Mouse (Mus musculus) embryonic fibroblast, embryonic 13.5 days (primary cell): ENCODE measurements at regions not wholly inside any gene's neighbourhood (a gene's known extent, or its start where the extent isn't known, plus 50 kb on each side); places are given as distances from the start of the nearest gene placed in this dataset.
"Not testable (repeated sequence)": the region's sequence is repeated elsewhere in the genome, so short reads cannot be mapped to it uniquely, and the experiment has no call there.

Experiments
- H3K27ac ChIP-seq: 2 replicates; pipeline ENCODE4 v1.5.1; 2012; ENCODE audit warnings: low read length, control low read depth, inconsistent platforms; ENCODE audit not compliant: insufficient read depth
- H3K4me1 ChIP-seq: 2 replicates; pipeline ENCODE4 v1.6.1; 2011; ENCODE audit warnings: low read length; ENCODE audit not compliant: control insufficient read depth, insufficient read depth
- H3K4me3 ChIP-seq: 2 replicates; pipeline ENCODE4 v1.5.1; 2011; ENCODE audit warnings: mild to moderate bottlenecking, control low read depth, low read length; ENCODE audit not compliant: insufficient read depth
- CTCF ChIP-seq: IDR thresholded peaks from 2 replicates; pipeline ENCODE4 v1.5.1; 2011; ENCODE audit warnings: mild to moderate bottlenecking, control low read depth, low read length, moderate library complexity, borderline replicate concordance; ENCODE audit not compliant: insufficient read depth
- POLR2A ChIP-seq: IDR thresholded peaks from 2 replicates; pipeline ENCODE4 v1.6.1; 2011; ENCODE audit warnings: low read depth, mild to moderate bottlenecking, control low read depth, low read length, moderate library complexity

DNA sequence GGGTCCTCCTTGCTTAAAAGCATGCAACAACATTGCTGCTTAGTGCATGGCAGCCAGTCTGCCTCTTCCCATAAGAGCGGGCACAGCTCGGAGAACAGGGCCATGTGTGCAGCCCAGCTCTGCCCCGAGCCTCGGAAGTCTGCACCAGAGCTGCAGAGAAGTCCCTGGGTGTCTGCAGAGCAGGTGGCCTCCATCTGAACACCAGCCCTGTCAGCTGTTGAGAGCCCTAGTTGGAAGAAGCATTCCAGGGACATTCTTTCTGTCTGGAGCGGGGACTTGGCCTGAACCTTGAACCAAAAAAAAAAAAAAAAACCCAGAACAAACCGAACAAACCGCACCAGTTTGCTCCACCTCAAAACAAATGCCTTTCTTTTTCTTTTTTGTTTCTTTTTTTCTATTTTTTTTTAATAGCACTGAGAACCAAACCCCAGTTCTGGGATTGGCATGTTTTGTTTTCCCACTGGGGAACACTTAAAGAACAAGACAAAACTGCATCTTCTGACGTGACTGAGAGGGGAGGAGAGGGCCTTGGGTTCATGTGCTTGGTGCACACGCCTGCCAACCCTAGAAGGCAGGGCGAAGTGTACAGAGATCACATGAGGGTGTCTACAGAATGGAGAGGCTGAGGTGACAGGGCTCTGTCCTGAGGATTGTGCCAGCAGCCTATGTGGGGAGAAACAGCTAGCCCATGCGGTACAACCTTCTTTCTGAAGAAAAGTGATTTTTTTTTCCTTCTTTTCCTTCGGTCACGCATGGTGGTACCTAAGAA, 106.8 kb downstream of the Bod1 start:
- H3K27ac ChIP-seq: peak overlapping the region; percentile 4; the same call in 1 of the 2 replicates

GRCm38 (mm10) chr11:31563826-31564741, 107.6 kb downstream of the Bod1 start:
- peaks cover 10% of the 10 kb centered on the region for H3K4me1 ChIP-seq
- no peak for TF ChIP-seq CTCF
- TF ChIP-seq POLR2A: no peak
- peak overlapping the region; percentile 23; the same call in 1 of the 2 replicates for H3K27ac ChIP-seq
- H3K4me3 ChIP-seq: no peak overlapping the region

More for the DNA sequence above, 106.8 kb downstream of the Bod1 start:
- TF ChIP-seq CTCF: no peak
- TF ChIP-seq POLR2A: no peak
- peaks cover 10% of the 10 kb centered on the region for H3K4me1 ChIP-seq
- no peak overlapping the region for H3K4me3 ChIP-seq

DNA sequence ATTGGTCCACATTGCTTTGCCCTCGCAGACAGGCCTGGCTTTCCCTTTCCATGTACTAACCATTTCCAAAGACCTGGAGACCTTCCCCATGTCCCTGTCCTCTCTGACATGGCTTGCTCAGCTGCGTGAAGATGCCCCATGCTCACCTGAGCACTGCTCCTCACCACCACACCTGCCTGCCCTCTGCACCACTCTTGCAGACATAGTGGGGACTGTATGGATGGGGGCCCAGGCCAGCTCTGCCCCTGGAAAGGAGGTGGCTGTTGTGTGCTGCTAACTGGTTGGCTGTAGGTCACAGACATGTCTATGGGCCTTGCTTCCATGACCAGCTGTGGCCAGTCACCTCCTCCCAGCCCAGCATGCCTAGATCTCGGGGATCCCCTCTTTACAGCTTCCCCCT, 108.7 kb downstream of the Bod1 start:
- TF ChIP-seq POLR2A: no peak
- TF ChIP-seq CTCF: no peak
- H3K4me1 ChIP-seq: peaks cover 10% of the 10 kb centered on the region
- no peak overlapping the region for H3K4me3 ChIP-seq
- no peak overlapping the region for H3K27ac ChIP-seq

DNA sequence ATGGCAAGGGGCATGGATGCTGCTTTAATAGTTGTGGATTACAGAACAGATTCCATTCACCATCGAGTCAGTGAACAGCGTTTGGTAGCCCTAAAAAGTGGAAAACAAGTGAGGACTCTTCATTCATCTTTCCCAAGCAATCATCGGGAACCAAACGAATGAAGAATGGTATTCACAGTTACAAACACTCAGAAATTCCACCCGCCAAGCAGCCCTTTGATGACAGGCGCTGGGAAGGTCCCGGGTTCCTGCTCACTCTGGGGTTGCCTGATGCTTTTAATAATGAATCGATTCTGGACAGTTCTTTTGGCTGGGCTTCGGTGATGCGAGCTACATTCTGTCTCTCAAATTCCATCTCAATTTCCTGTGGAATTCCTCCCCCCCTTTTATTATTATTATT, 110.9 kb downstream of the Bod1 start:
- H3K27ac ChIP-seq: no peak overlapping the region
- TF ChIP-seq POLR2A (no peak), CTCF (no peak)
- H3K4me1 ChIP-seq: peaks cover 10% of the 10 kb centered on the region

DNA sequence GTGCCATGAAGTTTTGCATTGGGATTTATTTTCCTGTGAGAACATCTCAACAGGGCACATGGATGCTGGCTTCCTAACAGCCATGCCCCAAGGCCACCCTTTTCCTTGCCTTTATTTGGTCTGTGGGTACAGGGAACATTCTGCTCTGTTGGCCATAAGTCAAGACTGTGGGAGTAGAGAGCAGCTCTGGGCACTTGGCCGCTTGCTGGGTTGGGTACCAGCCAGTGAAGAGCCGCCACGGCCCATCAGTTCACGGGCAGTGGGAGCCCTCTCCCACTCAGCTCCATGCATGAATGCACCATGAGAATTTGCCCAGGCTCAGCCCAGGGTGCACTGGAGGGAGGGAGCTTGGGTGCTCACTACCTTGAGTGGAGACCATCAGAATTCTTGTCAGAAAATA, 116.6 kb downstream of the Bod1 start:
- TF ChIP-seq CTCF (no peak), POLR2A (no peak)
- H3K27ac ChIP-seq: no peak overlapping the region
- no peaks in the 10 kb centered on the region for H3K4me1 ChIP-seq
- no peak overlapping the region for H3K4me3 ChIP-seq

More for the DNA sequence above, 110.9 kb downstream of the Bod1 start:
- H3K4me3 ChIP-seq: no peak overlapping the region

GRCm38 (mm10) chr11:31551614-31552271, 119.9 kb downstream of the Bod1 start:
- H3K27ac ChIP-seq: no peak overlapping the region
- no peak overlapping the region for H3K4me3 ChIP-seq
- H3K4me1 ChIP-seq: no peaks in the 10 kb centered on the region
- TF ChIP-seq CTCF: no peak
- TF ChIP-seq POLR2A: no peak

GRCm38 (mm10) chr11:31550747-31551613, 120.7 kb downstream of the Bod1 start:
- Histone ChIP-seq H3K27ac (no peak overlapping the region), H3K4me1 (no peaks in the 10 kb centered on the region), H3K4me3 (no peak overlapping the region)
- TF ChIP-seq POLR2A (no peak), CTCF (no peak)

- not testable (repeated sequence) for H3K27ac ChIP-seq, H3K4me1 ChIP-seq, H3K4me3 ChIP-seq
Measured at GRCm38 (mm10) chr11:31545514-31545913, 126.2 kb downstream of the Bod1 start.

DNA sequence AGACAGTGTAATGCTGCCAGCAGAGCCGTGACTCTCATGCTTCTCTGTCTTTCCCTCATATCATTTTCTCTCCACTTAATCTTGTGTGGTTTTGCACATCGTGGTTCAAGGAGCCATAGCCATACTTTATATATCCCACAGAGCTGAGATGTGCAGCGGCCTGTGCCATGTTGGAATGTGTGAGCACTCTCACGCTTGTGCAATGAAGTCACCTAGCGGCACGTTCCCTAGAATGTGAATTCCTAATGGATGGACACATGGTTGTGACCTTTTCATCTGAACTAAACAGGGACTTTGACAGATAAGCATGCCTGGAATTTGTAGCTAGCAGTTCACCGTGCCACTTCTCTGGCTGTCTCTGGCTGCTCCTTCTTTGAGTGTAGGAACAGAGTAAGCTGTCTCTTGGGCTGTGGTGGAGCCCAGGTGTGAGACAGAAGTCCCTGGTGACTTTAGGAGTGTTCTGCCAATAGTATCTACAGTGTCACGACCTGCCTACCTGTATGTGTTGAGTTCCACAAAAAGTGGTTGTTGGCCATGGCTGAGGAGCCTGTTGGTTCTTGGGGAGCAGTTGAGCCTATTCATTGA, 129.0 kb downstream of the Bod1 start:
- Histone ChIP-seq H3K4me3 (no peak overlapping the region), H3K4me1 (no peaks in the 10 kb centered on the region), H3K27ac (no peak overlapping the region)
- TF ChIP-seq CTCF (no peak), POLR2A (no peak)

DNA sequence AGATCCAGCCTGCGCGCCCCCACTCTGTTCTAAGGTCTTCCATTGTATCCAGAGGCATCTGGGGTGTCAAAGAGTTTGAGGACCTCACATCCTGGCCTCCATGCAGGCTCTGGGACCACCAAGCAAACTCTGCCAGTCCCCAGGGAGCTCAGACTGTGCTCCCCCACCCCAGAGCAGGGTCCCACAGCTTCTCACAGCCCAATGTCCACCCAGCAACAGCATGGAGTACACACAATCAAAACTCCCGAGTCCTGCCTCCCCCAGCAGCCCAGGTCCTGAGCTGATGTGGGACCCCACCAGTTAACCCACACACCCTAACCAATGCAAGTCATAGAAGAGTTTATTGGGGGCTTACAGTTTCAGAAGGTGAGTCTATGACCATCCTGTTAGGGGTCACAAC, 130.3 kb downstream of the Bod1 start:
- H3K27ac ChIP-seq: no peak overlapping the region

More for the DNA sequence above, 130.3 kb downstream of the Bod1 start:
- no peak overlapping the region for H3K4me3 ChIP-seq
- TF ChIP-seq CTCF (no peak), POLR2A (no peak)
- H3K4me1 ChIP-seq: no peaks in the 10 kb centered on the region
